Mouse (Mus musculus) hindbrain, embryonic 13.5 days (tissue): Measurements from ENCODE around the gene 1700001K19Rik. TPM values are rescaled to one million over a fixed set of nuclear protein-coding genes. Genes with fewer than 3 reads are reported as not detected.

Source experiments
- ATAC-seq: fragments of 200-750 bp; cut with Nextera tagmentation; 2 replicates; pipeline ENCODE4 v1.8.0; 2017; ENCODE audit warnings: moderate TSS enrichment; ENCODE audit not compliant: low FRiP score
- H3K27ac ChIP-seq: fragments of 300-500 bp; sonication (generic); 2 replicates; pipeline ENCODE4 v1.5.1; 2015; ENCODE audit warnings: inconsistent platforms, mild to moderate bottlenecking, moderate library complexity
- H3K27me3 ChIP-seq: fragments of 300-500 bp; sonication (generic); 2 replicates; pipeline ENCODE4 v1.6.1; 2015; ENCODE audit warnings: mild to moderate bottlenecking, inconsistent platforms
- H3K36me3 ChIP-seq: fragments of 300-500 bp; sonication (generic); 2 replicates; pipeline ENCODE4 v1.6.1; 2015; ENCODE audit warnings: mild to moderate bottlenecking, inconsistent platforms
- H3K4me1 ChIP-seq: fragments of 300-500 bp; sonication (generic); replicated peaks from 2 replicates; pipeline ENCODE4 v1.6.1; 2015; ENCODE audit warnings: inconsistent platforms
- H3K4me2 ChIP-seq: fragments of 300-500 bp; sonication (generic); 2 replicates; pipeline ENCODE4 v1.6.1; 2015; ENCODE audit warnings: inconsistent platforms, mild to moderate bottlenecking, moderate library complexity
- H3K4me3 ChIP-seq: fragments of 300-500 bp; sonication (generic); 2 replicates; pipeline ENCODE4 v1.5.1; 2015; ENCODE audit warnings: mild to moderate bottlenecking, inconsistent platforms
- H3K9ac ChIP-seq: fragments of 300-500 bp; sonication (generic); 2 replicates; pipeline ENCODE4 v1.6.1; 2015; ENCODE audit warnings: mild to moderate bottlenecking, inconsistent platforms
- H3K9me3 ChIP-seq: fragments of 300-500 bp; sonication (generic); 2 replicates; pipeline ENCODE4 v1.6.1; 2016; ENCODE audit warnings: inconsistent platforms
- WGBS: fragments of 180-500 bp; shearing (Covaris S2); methylation state at CpG from one replicate; pipeline ENCODE4 v1.1.7; 2015; 5-methylcytosine and 5-hydroxymethylcytosine counted together
- microRNA-seq: library from miRNA; unstranded; fragments of <30 nt; microRNA quantifications from one replicate; pipeline ENCODE4, GENCODE M21; 2016
- polyA plus RNA-seq: library from polyadenylated mRNA; unstranded; fragments of >200 nt; fragmentation: Nextera tagmentation; extraction: Ambion mirVana; gene quantifications from 2 replicates; pipeline ENCODE4 v1.2.1, GENCODE M21; 2015

The 1700001K19Rik gene
- polyA plus RNA-seq, 1 experiment from 2014 or later = 0.35 TPM

- WGBS = 94% methylated on average over 12 of the region's 12 CpGs
- Histone ChIP-seq H3K27me3 (no peaks in the 10 kb centered on the region), H3K36me3 (peaks cover 100% of the 10 kb centered on the region), H3K4me2 (no peak overlapping the region), H3K9ac (no peak overlapping the region), H3K27ac (no peak overlapping the region), H3K4me1 (no peaks in the 10 kb centered on the region), H3K4me3 (no peak overlapping the region), H3K9me3 (no peaks in the 10 kb centered on the region)
- ATAC-seq = no peak
These were observed 46.1 kb downstream of the 1700001K19Rik start for GRCm38 (mm10) chr12:110636293-110636692.

- peaks cover 100% of the 10 kb centered on the region for H3K36me3 ChIP-seq
- no peak overlapping the region for H3K9ac ChIP-seq
- H3K27me3 ChIP-seq = no peaks in the 10 kb centered on the region
- H3K4me1 ChIP-seq = no peaks in the 10 kb centered on the region
- H3K9me3 ChIP-seq = no peaks in the 10 kb centered on the region
- H3K4me3 ChIP-seq = no peak overlapping the region
- WGBS = 99% methylated on average over 11 of the region's 11 CpGs
- H3K4me2 ChIP-seq = no peak overlapping the region
- no peak for ATAC-seq
- no peak overlapping the region for H3K27ac ChIP-seq
These were observed 52.4 kb downstream of the 1700001K19Rik start for GRCm38 (mm10) chr12:110630056-110630455.

Small RNA genes lying within 50 kb of the gene (microRNA-seq; reads per million reads assigned to microRNA genes)
- gene Gm27299 = not detected

Other genes starting within 250 kb of the 1700001K19Rik start
- 142 and 144 TPM in 2 replicates for gene Ppp2r5c, start 235.5 kb downstream of the 1700001K19Rik start, polyA plus RNA-seq
- gene Dync1h1, start 81.2 kb downstream of the 1700001K19Rik start, polyA plus RNA-seq = 82.4 and 86.8 TPM in 2 replicates
- 1,449 and 1,487 TPM in 2 replicates for gene Hsp90aa1, start 20.1 kb upstream of the 1700001K19Rik start, polyA plus RNA-seq
- 26.0 and 26.3 TPM in 2 replicates for gene Wdr20, start 55.3 kb upstream of the 1700001K19Rik start, polyA plus RNA-seq
- 12.5 and 13.4 TPM in 2 replicates for gene Mok, start 158.3 kb upstream of the 1700001K19Rik start, polyA plus RNA-seq
- 4.0 and 4.6 TPM in 2 replicates for gene Zfp839, start 167.6 kb upstream of the 1700001K19Rik start, polyA plus RNA-seq
- gene Cinp, start 206.5 kb upstream of the 1700001K19Rik start, polyA plus RNA-seq = 67.3 and 67.4 TPM in 2 replicates
- gene Tecpr2, start 206.6 kb upstream of the 1700001K19Rik start, polyA plus RNA-seq = 6.4 and 7.3 TPM in 2 replicates